Mouse (Mus musculus) retina, postnatal 7 days (tissue): Measurements from ENCODE around the gene Vwa8.
"Not testable (repeated sequence)": the region's sequence is repeated elsewhere in the genome, so short reads cannot be mapped to it uniquely, and the experiment has no call there.

Source experiments
- DNase-seq: peaks from one replicate; pipeline ENCODE4 v3.0.0-alpha.2; 2012; ENCODE audit warnings: low read depth, low spot score

Vwa8 gene

GRCm38 (mm10) chr14:78885915-78886534 lies 37.2 kb downstream of the Vwa8 start:
- DNase-seq = no peak

GRCm38 (mm10) chr14:78886566-78887234 lies 37.8 kb downstream of the Vwa8 start:
- peak; percentile 13 for DNase-seq

- DNase-seq = not testable (repeated sequence)
These were observed 38.6 kb downstream of the Vwa8 start for GRCm38 (mm10) chr14:78887494-78887893.

- DNase-seq = no peak
These were observed 46.6 kb downstream of the Vwa8 start for GRCm38 (mm10) chr14:78895496-78895895.

GRCm38 (mm10) chr14:78896252-78896651 lies 47.4 kb downstream of the Vwa8 start:
- DNase-seq = no peak

- DNase-seq = no peak
These were observed 51.9 kb downstream of the Vwa8 start for GRCm38 (mm10) chr14:78900770-78901169.

DNA sequence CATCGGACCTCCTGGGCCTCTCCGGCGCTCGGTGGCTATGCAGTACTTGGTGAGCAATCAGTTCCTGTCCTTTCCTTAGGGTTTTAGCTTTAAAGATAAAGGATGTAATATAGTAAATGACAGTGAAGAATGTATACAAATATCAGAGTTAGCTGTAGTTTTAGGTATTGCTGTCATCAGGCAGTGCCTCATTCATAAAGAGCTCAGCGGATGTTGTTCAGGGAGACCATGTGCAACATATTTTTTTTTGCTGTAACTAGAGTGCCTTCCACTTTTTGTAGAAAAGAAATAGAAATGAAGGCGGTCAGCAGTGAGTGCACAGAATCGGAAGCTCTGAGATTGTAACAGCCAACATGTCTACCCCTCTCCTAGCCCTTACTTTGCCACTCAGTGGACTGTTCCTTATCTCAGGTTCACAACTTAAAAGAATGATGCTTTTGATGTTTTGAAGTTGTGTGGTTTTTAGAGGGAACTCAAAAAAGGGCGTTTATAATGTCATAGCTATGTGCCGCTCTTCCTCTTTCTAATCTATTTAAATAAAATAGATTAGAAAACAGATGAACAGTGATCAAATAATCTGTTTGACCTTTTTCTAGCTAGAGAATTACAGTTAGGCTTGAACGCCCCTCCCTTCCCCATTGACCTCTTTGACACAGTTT lies 59.5 kb downstream of the Vwa8 start:
- DNase-seq = no peak

- DNase-seq = no peak
These were observed 63.2 kb downstream of the Vwa8 start for GRCm38 (mm10) chr14:78912076-78912475.

DNA sequence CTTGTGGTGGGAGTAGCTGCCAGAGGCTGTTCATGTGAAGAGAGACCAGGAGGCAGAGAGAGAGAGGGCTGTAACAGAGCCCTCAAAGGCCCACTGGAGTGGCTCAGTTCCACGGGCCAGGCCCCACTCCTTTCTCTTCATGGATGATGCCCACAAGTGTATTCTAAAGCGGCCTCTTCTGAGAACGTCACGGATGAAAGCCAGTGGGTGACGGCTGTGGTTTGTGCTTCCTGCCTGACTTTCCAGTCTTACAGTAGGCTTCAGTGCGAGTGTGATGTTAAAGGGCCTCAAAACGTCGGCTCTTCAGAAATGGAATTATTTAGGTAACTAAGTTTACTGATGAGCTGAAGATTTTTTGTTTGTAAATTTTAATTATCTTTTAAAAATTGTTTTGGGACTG lies 65.3 kb downstream of the Vwa8 start:
- no peak for DNase-seq

GRCm38 (mm10) chr14:78916691-78917090 lies 67.8 kb downstream of the Vwa8 start:
- DNase-seq = no peak

GRCm38 (mm10) chr14:78921219-78921618 lies 72.4 kb downstream of the Vwa8 start:
- no peak for DNase-seq

- DNase-seq = no peak
These were observed 74.8 kb downstream of the Vwa8 start for GRCm38 (mm10) chr14:78923631-78924030.

DNA sequence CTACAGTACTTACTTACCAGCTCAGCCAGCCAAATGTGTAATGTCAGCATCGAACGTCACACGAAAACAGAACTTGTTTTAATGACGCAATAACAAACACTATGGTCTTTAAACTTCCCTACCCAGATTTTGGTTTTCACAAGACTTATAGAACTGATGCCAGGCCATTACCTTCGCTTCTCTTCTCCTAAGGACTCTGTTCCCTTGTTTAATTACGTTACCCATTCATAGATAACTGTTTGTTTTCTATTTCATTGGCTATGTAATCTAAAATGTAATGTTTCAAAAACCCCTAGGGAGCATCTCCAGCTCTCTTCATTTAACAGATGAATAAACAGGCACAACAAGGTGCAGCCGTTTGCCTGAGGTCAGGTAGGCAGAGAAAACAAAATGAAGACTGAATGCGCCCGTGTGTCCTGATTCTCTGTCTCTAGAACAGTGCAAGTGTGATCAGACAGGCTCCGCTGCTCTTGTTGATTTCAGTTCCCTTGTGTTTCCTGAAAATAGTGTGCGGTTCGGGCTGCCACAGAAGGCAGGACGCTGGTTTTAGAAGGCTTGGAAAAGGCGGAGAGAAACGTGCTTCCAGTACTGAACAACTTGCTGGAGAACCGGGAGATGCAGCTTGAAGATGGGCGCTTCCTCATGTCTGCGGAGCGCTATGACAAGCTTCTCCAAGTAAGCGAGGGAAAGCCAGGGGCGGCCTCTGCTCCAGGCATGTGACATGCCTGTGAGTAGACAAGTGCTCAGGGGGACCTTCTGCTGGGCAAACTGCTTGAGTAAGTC lies 76.1 kb downstream of the Vwa8 start:
- DNase-seq = no peak

DNA sequence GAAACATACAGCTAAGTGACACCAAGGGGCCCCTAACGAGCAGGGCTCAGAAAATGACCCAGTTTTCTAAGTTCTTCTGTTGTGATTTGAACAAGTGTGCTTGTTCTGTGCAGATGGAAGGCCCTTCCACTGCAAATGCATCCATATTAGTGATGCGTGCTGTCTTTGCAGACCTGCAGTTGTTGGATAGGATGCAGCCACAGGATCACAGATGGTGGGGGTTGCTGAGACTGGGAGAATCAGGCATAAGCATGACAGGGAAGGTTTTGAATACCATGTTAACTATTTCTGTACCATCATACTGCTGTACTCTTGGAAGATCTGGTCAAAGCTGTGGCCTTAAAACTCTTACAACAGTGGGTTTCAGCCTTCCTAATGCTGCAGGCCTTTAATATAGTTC lies 83.2 kb downstream of the Vwa8 start:
- DNase-seq = no peak

GRCm38 (mm10) chr14:78933399-78933798 lies 84.5 kb downstream of the Vwa8 start:
- DNase-seq = no peak

GRCm38 (mm10) chr14:78934596-78934995 lies 85.7 kb downstream of the Vwa8 start:
- no peak for DNase-seq

GRCm38 (mm10) chr14:78935796-78936195 lies 86.9 kb downstream of the Vwa8 start:
- DNase-seq = no peak

- DNase-seq = no peak
These were observed 93.1 kb downstream of the Vwa8 start for GRCm38 (mm10) chr14:78941741-78942475.

- DNase-seq = no peak
These were observed 106.9 kb downstream of the Vwa8 start for GRCm38 (mm10) chr14:78955745-78956144.

GRCm38 (mm10) chr14:78970621-78971020 lies 121.8 kb downstream of the Vwa8 start:
- no peak for DNase-seq

DNA sequence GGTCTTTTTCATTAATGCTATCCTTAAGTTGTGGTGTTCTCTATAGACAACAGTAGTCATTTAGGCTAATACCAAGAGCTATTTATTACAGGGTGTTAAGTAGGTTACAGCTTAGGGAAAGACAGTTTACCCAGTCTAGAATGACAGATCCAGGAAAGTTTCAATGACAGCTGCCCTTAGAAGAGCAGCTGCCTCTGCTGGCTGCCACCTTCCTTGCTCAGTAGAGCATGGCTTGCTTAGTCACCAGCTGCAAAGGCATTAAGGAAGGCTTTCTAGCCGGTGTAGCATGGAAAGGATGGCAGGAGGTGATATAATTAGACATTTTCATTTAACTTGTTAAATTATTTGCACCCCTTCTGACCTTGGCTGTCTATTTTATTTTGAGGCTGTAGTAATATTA lies 123.6 kb downstream of the Vwa8 start:
- no peak for DNase-seq

DNA sequence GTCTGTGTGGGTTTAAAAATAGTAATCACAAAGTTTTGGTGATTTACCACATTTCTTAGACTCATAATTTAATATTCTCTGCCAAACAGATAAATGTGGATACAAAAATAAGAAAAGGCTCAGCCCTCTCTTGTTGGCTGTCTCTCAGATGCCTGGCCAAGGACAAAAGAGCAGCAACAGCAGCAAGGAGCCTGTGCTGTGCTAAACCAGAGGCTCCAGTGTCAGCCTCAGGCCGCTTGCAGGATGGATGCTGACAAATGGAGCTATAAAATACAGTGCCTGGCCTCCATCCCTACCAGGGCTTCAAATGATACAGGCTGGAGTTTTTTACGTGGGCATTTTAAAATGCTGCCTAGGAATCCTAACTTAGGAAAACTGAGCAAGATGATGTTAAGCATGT lies 134.3 kb downstream of the Vwa8 start:
- DNase-seq = no peak
